In genomic region chr11:116581376-116581814, GRCm38 (mm10) we compare ENCODE assay signal across 8 mouse cellular contexts. TPM values are rescaled to one million over a fixed set of nuclear protein-coding genes. Genes with fewer than 3 reads are reported as not detected.
DNase-seq lines count a peak whose midpoint lies in the region; ATAC-seq and TF ChIP-seq lines count a peak whose summit lies in the region.

Gene Ube2o (minus strand): TSS chr11:116581447.

- peak within 1 kb of the TSS; percentile 91 for H3K27ac ChIP-seq in gastrocnemius, adult 2 months
- peak within 1 kb of the TSS; percentile 93 for H3K27ac ChIP-seq in hindbrain, embryonic 16.5 days (ENCODE audit: low read depth, low read length)

- WGBS in hindbrain, embryonic 16.5 days: 2% methylated on average over 34 of the region's 51 CpGs

- TF ChIP-seq CTCF in gastrocnemius, adult 2 months (IDR thresholded peaks at IDR 0.05): peak; percentile 48

- peak within 1 kb of the TSS; percentile 99 for H3K9ac ChIP-seq in hindbrain, embryonic 16.5 days (ENCODE audit: low read depth, low read length)

- peak; percentile 91 for ATAC-seq in activated CD4-positive, CD25-positive, alpha-beta regulatory T cell, adult 4 months
- peak; percentile 90 for ATAC-seq in hindbrain, embryonic 16.5 days

- H3K27me3 ChIP-seq in hindbrain, embryonic 16.5 days (replicated peaks; ENCODE audit: control insufficient read depth, insufficient read depth, low read length): no peaks in the 10 kb centered on the region

- H3K9me3 ChIP-seq in hindbrain, embryonic 16.5 days (ENCODE audit: control insufficient read depth, low read length): no peaks in the 10 kb centered on the region

- no peaks in the 10 kb centered on the region for H3K36me3 ChIP-seq in hindbrain, embryonic 16.5 days (ENCODE audit: control insufficient read depth, insufficient read depth, low read length)

- H3K4me3 ChIP-seq in gastrocnemius, adult 2 months: peak within 1 kb of the TSS; percentile 83
- peak within 1 kb of the TSS; percentile 100 for H3K4me3 ChIP-seq in hindbrain, embryonic 16.5 days (ENCODE audit: low read length)

- intact Hi-C loops in gastrocnemius, adult 2 months (cut with DNase I): no loop called here

- DNase-seq in cerebellum, postnatal 4 days (ENCODE audit: low spot score in 2 of 2): peak; percentile 78 to 88
- DNase-seq in gastrocnemius, adult 2 months: peak; percentile 94
- DNase-seq in left cerebral cortex, adult 18-20 months (ENCODE audit: low spot score in 2 of 2): peak; percentile 84 to 90
- peak; percentile 91 to 92 for DNase-seq in lung, postnatal 4 days
- DNase-seq in right cerebral cortex, adult 2 months (ENCODE audit: low spot score in 2 of 2): peak; percentile 83 to 85
- DNase-seq in urinary bladder, postnatal 14 days (ENCODE audit: low spot score): peak; percentile 85

- peak within 1 kb of the TSS; percentile 76 for H3K4me2 ChIP-seq in hindbrain, embryonic 16.5 days (ENCODE audit: low read length)

- peaks cover 22% of the 10 kb centered on the region for H3K4me1 ChIP-seq in hindbrain, embryonic 16.5 days (ENCODE audit: control insufficient read depth, insufficient read depth, low read depth, low read length)

RNA-seq across cellular contexts. Expression of gene Ube2o, which starts in this region (rescaled TPM):
- 1 to 10 TPM; 2.2 TPM for polyA plus RNA-seq in activated CD4-positive, CD25-positive, alpha-beta regulatory T cell, adult 4 months (2017; shearing (Covaris generic))
- total RNA-seq in gastrocnemius, adult 2 months (2021): 10 to 100 TPM; 19.4 to 22.9 TPM
- polyA plus RNA-seq in hindbrain, embryonic 16.5 days (2015; fragmentation: Nextera tagmentation; extraction: Ambion mirVana): 16.4 and 16.6 TPM in 2 replicates
- total RNA-seq in left cerebral cortex, adult 18-20 months (2021): 100 to 1,000 TPM; 123 TPM

Comparison
In these comparisons a context has a peak if more than half of its experiments do, and no peak if none do; other contexts are left out.
1. Peak in every context shown above with its lines: DNase-seq, ATAC-seq, H3K4me3 ChIP-seq and H3K27ac ChIP-seq.
2. RNA of gene Ube2o (total RNA-seq): 123 TPM in left cerebral cortex, adult 18-20 months; 19.4 to 22.9 TPM in gastrocnemius, adult 2 months; every median in the first group is over 4 times any median in the second.